Mouse (Mus musculus) R1 (cell line): ENCODE measurements around the gene Zgrf1.

Experiments
- DNase-seq: peaks from one replicate; pipeline ENCODE4 v3.0.0-alpha.2; 2018; ENCODE audit warnings: low read depth, low spot score

Zgrf1 gene

DNA sequence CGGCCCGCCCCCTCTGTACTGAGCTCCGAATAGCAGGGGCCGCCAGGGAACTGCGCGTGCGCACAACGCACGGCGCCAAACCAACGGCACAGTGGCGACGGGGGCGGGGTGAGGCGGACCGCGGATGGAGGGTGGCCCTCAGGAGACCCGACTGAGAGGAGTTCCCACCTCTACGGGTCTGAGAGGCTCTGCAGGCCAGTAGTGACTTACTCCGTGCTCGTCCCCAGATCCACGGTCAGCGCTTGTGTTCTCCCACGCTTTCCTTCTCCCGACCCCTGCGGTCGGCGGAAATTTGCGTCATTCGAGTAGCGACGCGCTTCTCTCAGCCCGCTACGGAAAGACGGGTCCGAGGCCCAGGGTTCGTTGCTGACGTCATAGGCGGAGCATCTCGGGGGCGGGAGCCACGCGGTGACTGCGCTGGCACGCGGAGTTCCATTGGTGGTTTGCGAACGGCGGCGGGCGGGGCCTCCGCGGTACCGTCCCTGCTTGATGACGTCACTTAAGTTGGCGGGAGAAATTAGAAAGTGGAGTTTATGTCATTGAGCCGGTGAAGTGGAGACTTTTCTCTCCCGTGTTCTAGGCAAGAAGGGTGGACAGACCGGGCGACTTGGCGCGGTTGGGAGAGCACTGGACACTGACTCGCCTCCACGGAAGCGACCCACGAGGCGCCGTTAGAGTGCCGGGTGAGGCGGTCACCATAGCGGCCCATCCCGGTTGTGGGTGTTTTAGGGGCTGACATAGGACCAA is at the start of gene Zgrf1, which contains the start of gene Larp7:
Gene Zgrf1 (plus strand): TSS at position 517 of the 747 bp plus-strand sequence.
Gene Larp7 (minus strand): TSS at position 377 of the 747 bp plus-strand sequence.
- DNase-seq, result peak; percentile 98

- no peak for DNase-seq
These were observed 45.2 kb upstream of the Zgrf1 start for GRCm38 (mm10) chr3:127507878-127508783.

DNA sequence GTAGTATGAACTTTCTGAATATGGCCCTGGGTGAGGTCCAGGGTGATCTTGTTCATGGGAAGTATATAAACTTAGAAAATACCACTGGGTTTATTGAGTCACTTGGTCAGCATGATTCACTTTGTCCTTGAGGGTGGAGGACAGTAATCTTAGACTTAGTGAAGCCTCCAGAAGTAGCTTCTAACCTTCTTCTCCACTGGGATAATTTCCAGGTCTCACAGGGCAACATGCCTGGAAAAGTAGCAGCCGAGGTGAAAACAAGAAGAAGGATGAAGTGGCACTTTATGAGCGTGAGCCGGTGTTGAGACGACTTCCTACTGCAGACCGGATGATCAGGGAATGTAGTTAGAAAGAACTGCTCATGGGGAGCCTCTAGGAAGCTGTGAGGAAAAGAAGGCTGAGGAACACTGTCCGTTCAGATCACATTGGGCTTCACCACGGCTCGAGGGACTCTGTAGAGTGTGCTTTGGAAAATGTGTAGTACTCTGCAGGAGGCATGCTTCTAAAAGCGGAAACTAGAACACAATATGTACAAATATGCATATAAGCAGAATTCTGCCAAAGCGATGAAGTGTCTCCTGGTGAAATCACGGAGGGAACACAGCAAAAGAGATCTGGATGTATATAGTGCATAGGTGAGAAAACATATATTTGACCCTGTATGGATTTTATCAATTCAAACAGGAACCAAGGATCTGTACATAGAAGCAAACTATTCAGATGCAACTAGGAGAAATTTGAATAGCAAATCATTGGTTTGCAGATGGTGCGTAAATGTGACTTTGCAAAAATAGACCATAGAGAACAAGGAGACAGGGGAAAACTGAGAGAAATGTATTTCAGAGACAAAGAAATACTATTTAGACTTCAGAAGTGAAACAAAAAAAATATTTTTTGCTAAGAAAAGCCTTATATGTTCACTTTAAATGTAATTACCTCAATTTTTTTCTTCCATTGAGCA is 41.2 kb upstream of the Zgrf1 start:
- no peak for DNase-seq

DNA sequence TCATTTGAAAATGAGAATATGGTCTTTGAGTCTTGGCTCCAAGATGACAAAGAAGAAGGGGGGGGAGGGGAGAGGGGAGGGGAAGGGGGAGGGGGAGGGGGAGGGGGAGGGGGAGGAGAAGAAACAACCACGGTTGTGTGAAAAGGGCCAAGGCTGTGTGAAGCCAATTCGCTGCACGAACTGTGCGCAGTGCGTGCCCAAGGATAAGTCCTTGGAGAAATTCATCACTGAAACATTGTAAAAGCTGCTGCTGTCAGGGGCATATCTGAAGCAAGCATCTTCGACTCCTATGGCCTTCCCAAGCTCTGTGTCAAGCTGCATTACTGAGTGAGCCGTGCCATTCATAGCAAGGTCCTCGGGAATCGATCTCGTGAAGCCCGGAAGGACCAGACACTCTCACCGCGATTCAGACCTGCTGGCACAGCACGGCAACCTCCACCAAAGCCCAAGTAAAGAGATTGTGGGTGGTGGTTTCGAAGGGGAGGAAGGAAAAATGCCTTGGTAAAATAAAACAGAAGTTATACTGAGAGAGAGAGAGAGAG is 40.4 kb upstream of the Zgrf1 start:
- no peak for DNase-seq

GRCm38 (mm10) chr3:127513699-127514098 is 39.6 kb upstream of the Zgrf1 start:
- no peak for DNase-seq

- no peak for DNase-seq
These were observed 38.0 kb upstream of the Zgrf1 start for GRCm38 (mm10) chr3:127515251-127515650.

DNA sequence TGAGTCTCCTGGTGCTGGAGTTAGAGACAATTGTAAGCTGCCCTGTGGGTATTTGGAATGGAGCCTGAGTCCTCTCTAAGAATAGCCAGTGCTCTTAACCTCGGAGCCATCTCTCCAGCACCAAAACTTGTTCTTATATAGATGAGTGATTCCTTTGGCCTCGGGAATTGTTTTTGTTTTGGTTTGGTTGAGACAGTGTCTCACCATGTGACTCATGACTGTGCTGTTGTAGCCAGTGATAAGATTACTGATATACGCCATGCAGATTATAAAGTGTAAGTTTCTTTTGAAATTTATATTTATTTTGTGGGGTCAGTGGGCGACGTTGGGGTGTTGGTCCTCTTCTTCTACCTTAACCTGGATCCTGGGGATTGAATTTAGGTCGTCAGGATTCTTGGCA is 33.0 kb upstream of the Zgrf1 start:
- DNase-seq, result no peak

DNA sequence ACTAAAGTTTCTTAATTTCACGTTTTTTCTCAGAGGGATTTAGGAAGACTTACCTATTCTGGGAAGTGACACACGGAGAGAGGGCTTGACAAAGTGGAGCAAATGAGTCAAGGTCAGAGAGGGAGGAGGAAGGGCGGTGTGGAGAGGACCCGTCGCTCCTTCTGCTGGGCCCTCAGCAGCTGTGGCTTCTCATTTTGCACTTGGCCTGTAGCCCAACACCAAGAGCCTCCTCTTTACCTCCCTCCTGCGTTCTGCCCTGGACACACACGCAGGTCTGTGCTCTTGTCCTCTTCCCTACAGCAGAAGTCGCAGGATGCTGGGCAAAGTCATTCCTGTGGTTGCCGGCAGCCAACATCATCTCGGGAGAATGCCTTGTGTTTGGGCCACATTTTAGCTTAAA is 32.1 kb upstream of the Zgrf1 start:
- no peak for DNase-seq

- DNase-seq, result no peak
These were observed 28.0 kb upstream of the Zgrf1 start for GRCm38 (mm10) chr3:127525188-127525819.

GRCm38 (mm10) chr3:127527465-127528034 is 25.7 kb upstream of the Zgrf1 start:
- DNase-seq, result no peak

GRCm38 (mm10) chr3:127529210-127529609 is 24.1 kb upstream of the Zgrf1 start:
- no peak for DNase-seq

DNA sequence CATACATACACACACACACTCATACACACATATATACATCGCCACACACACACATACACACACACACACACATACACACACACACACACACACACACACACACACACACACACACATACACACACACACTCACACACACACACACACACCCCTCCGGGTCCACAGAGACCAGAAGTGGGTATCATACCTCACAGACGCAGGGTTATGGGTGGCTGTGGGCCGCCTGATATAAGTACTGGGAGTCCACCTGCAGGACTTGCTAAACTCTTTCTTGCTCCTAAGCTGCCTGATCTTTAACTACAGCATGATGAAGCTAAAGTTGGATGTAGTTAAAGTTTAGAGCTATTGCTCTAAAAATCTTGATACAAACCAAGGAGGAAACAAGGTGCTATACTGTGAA is 23.5 kb upstream of the Zgrf1 start:
- no peak for DNase-seq

GRCm38 (mm10) chr3:127530293-127530692 is 23.0 kb upstream of the Zgrf1 start:
- peak; percentile 85 for DNase-seq

DNA sequence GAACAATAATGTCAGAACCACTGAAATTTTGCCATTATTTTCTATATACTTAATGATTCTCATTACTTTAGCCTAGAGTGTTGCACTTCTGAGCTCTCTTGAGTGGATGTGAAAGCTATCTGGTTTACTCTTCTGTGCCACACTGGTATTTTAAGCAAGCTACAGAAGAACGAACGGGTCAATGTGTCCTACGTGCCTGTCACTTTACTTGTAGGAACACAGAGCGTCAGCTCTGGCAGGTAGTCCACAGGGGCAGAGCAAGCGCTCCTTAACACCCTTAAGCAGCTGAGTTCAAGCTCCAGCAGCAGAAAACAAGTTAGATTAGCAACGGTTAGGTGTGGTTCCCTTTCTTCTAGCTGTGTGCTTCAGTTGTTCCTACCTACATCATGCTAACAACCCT is 14.1 kb upstream of the Zgrf1 start:
- no peak for DNase-seq

DNA sequence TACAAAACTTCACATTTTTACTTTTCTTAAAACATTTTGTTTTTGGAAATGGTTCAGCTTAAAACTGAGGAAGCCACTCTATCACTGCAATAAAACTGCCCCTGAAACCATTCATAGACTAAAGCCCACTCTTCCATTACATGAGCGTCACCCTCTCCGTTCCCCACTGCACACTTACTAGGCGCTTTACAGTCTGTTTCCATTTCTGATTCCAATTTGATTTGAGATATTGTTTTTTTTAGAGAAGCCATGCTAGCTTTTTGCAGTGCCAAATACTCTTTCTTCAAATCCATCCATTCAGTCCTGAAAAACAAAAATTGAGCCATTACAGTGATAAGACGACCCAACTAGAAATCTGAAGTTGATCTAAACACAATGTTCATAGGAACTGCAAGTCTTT is 9.3 kb upstream of the Zgrf1 start:
- no peak for DNase-seq

- DNase-seq, result peak; percentile 98
These were observed 8.6 kb upstream of the Zgrf1 start for GRCm38 (mm10) chr3:127544610-127545121.

DNA sequence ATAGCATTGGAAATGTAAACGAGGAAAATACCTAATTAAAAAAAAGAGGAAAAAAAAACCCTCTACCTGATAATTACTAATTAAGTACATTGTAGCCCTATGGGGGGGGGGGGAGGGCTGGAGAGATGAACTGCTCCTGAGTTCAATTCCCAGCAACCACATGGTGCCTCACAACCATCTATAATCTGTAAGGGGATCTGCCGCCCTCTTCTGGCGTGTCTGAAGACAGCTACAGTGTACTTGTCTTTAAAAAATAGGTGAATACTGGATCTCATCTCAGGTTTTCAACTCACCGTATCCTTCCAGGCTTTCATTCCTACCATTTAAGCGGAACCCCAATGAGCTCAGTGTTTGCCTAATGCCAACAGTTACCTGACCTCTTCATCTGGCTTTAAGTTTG is 5.4 kb upstream of the Zgrf1 start:
- DNase-seq, result peak; percentile 55

DNA sequence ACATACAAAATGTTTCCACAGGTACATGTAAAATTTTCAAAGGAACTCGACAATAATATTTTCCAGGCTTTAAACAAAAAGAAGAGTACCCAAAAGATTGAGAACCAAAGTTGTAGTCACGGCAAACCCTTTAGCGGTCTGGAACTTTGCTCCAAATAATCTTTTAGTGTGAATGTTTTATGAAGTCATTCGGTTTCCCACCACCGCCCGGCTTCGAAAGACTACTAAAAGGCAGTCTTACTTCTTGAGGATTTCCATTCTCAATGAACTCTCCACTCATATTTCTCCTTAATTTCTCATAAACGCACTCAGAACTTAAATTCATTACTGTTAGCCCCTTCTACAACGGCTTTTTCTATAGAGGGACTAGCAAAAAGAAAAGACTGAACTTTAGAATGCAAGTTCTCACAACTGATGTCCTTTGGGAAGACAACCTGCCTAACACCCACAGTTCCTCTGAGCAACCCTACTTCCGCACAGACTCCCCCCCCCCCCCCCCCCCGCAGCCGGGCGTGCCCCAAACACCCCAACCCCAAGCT is 786 bp upstream of the Zgrf1 start:
- DNase-seq, result no peak

DNA sequence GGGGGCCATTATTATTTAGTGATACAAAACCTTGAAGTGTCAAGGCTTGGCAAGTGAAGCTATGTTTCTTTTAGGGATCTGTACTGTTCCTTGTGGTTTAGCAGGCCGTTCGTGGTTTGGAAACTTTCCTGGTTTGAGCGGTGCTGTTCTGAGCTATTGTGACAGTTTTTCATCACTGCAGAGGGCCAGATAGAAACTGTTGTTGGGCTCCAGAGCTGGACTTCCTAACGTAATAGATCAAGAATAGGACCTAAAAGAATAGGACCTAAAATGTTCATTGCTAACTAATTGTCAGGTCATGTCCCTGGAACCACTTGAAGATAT is 393 bp downstream of the Zgrf1 start:
- no peak for DNase-seq

- no peak for DNase-seq
These were observed 1.4 kb downstream of the Zgrf1 start for GRCm38 (mm10) chr3:127554723-127555122.
